Mouse (Mus musculus): ENCODE data around the gene Actl6b. TPM values are rescaled to one million over a fixed set of nuclear protein-coding genes. Genes with fewer than 3 reads are reported as not detected.
A peak's percentile ranks its signal among the peaks of the same experiment; 100 is the strongest.

The Actl6b gene
- total RNA-seq (2021), result 100 to 1,000 TPM; 109 to 115 TPM

- DNase-seq (ENCODE audit: low spot score in 2 of 2), result peak; percentile 89 to 91
- intact Hi-C loops (cut with DNase I), result loop anchor here (2.0 kb wide), 1 partner anchor 21 kb away; the partner anchor contains the start of genes Epo and Gnb2
Measured at GRCm38 (mm10) chr5:137553411-137553837, at the start of gene Actl6b. Actl6b (plus strand) TSS chr5:137553517.

- intact Hi-C loops (cut with DNase I), result loop anchor here (5.0 kb wide), 1 partner anchor 172 kb away; the partner anchor contains the start of gene Slc12a9
- no peak for DNase-seq (ENCODE audit: low spot score in 2 of 2)
Measured at GRCm38 (mm10) chr5:137504041-137504440, 49.3 kb upstream of the Actl6b start.

- intact Hi-C loops (cut with DNase I), result loop anchor here (2.0 kb wide), 1 partner anchor 21 kb away; no protein-coding TSS in a partner anchor
Measured at GRCm38 (mm10) chr5:137510014-137510501, 43.3 kb upstream of the Actl6b start.

GRCm38 (mm10) chr5:137510573-137511390 lies 42.5 kb upstream of the Actl6b start:
- intact Hi-C loops (cut with DNase I), result loop anchor here (2.0 kb wide), 1 partner anchor 20 kb away; no protein-coding TSS in a partner anchor

More at GRCm38 (mm10) chr5:137510014-137510501, 43.3 kb upstream of the Actl6b start:
- peak; percentile 86 to 87 for DNase-seq (ENCODE audit: low spot score in 2 of 2)

DNA sequence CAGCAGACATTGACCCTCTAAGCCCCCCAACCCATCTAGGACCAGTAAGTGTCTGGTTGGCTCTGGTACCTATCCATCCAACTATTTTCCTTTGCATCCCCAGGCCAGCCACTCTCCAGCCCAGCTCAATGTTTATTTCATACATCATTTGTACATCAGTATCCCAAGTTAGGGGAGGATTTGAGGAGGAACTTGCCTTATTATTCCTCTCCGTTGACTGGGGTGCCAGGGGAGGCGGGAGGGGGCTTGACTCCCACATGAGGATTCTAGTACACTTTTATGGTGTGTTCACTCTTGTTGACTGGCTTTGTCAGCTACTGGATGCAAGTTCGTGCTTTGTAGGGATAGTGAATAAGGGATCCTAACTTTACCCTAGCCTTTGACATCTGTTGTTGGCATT lies 41.6 kb upstream of the Actl6b start:
- DNase-seq (ENCODE audit: low spot score in 2 of 2), result no peak
- intact Hi-C loops (cut with DNase I), result loop anchor here (2.0 kb wide), 1 partner anchor 19 kb away; no protein-coding TSS in a partner anchor

More at GRCm38 (mm10) chr5:137510573-137511390, 42.5 kb upstream of the Actl6b start:
- DNase-seq (ENCODE audit: low spot score in 2 of 2), result no peak

GRCm38 (mm10) chr5:137512847-137513794 lies 40.2 kb upstream of the Actl6b start:
- no peak for DNase-seq (ENCODE audit: low spot score in 2 of 2)
- intact Hi-C loops (cut with DNase I), result no loop called here

DNA sequence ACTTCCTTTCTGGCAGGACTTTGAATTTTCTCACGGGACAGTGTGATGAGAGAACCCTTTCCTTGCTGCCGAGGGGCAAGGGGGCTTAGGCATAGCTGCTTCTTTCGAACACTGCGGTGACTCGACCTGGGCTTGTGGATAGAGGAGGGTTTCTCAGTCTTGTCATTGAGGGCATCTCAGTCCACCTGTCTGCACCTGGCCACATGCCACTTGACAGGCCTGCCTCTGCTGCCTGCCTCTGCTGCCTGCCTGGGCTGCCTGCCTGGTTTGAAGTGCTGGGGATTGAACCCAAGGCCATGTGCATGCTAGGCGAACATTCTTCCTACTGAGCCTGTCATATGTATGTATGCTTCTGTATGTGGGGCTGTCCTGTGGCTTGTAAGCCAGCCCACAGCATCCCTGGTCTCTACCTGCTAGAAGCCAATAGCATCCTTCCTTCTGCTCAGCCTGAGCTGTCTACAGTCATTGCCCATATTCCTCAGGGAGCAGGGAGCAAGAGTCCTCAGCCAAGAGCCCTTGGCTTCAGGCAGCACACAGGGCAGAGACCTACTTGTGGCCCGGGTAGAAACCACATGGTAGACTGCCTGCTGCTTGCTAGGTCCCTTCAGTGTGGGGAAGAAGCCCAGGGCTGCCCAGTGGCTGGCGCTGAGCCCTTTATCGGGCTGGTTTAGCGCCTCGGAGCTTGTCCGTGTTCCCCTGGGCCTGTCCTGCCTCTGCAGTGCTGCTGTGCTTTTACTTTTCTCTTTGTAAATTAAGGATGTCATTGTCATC lies 39.2 kb upstream of the Actl6b start:
- DNase-seq (ENCODE audit: low spot score in 2 of 2), result no peak
- intact Hi-C loops (cut with DNase I), result no loop called here

- intact Hi-C loops (cut with DNase I), result no loop called here
- no peak for DNase-seq (ENCODE audit: low spot score in 2 of 2)
Measured at GRCm38 (mm10) chr5:137514811-137515210, 38.5 kb upstream of the Actl6b start.

- no peak for DNase-seq (ENCODE audit: low spot score in 2 of 2)
- intact Hi-C loops (cut with DNase I), result no loop called here
Measured at GRCm38 (mm10) chr5:137518436-137518835, 34.9 kb upstream of the Actl6b start, which contains the start of gene Gigyf1. Gigyf1 (plus strand) TSS chr5:137518548.

DNA sequence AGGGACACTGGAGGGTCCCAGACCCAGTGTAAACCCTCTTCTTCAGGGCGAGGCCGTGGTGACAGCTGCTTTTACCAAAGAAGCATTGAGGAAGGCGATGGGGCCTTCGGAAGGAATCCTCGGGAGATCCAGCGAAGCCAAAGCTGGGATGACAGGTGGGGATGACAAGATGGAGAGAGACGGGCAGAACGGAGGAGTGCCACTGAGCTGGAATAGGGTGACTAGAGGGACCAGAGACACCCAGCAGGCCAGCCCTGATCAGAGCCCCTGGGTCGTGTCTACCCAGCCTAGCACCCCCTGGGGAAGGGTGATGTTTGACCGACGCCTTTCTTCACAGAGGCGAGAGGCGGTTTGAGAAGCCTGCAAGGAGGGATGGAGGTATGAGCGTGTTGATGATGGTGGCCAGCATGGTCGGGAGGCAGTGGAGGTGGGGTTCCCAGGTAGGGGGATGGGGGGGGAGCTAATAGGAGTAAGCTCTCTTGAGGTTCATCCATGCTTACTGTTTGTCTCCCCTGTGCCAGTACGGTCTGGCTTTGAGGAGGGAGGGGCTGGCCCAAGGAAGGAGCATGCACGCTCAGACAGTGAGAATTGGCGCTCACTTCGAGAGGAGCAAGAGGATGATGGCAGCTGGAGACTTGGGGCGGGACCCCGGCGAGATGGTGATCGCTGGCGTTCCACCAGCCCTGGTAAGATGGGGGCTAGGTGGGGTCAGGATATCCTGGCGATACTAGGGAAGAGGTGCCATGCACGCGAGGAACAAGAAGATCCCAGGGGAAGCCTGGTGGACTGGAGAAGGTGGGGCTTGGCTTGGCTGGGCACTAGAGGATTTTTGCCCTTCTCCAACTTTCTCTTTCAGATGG lies 33.4 kb upstream of the Actl6b start:
- intact Hi-C loops (cut with DNase I), result no loop called here
- no peak for DNase-seq (ENCODE audit: low spot score in 2 of 2)

- no peak for DNase-seq (ENCODE audit: low spot score in 2 of 2)
- intact Hi-C loops (cut with DNase I), result no loop called here
Measured at GRCm38 (mm10) chr5:137521861-137522260, 31.5 kb upstream of the Actl6b start.

DNA sequence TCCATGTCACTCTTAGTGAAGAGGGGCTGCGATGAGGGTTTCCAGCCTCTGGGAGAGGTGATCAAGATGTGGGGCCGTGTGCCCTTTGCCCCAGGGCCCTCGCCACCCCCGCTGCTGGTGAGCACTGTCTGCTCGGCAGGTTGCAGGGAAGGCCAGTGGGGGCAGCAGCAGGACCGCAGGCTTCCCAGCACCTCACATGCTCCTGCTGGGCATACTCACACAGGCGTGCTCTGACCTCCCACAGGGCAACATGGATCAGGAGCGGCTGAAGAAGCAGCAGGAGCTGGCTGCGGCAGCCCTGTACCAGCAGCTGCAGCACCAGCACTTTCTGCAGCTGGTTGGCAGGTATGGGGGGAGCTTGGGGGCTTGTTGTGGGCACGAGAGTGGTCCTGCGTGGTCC lies 30.6 kb upstream of the Actl6b start:
- DNase-seq (ENCODE audit: low spot score in 2 of 2), result no peak
- intact Hi-C loops (cut with DNase I), result no loop called here

GRCm38 (mm10) chr5:137523396-137524250 lies 29.7 kb upstream of the Actl6b start:
- intact Hi-C loops (cut with DNase I), result no loop called here
- DNase-seq (ENCODE audit: low spot score in 2 of 2), result no peak

DNA sequence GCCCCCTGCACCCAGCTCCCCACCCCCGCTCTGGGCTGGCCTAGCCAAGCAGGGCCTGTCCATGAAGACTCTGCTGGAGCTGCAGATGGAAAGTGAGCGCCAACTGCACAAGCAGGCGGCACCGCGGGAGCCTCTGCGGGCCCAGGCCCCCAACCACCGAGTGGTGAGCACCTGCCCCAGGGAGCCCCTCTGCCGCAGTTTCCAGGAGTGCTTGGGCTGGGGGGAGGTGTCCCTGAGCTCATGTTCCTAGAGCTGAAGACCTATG lies 29.1 kb upstream of the Actl6b start:
- intact Hi-C loops (cut with DNase I), result no loop called here

GRCm38 (mm10) chr5:137524671-137525070 lies 28.6 kb upstream of the Actl6b start:
- intact Hi-C loops (cut with DNase I), result no loop called here
- no peak for DNase-seq (ENCODE audit: low spot score in 2 of 2)

More for the DNA sequence above, 29.1 kb upstream of the Actl6b start:
- DNase-seq (ENCODE audit: low spot score in 2 of 2), result no peak

DNA sequence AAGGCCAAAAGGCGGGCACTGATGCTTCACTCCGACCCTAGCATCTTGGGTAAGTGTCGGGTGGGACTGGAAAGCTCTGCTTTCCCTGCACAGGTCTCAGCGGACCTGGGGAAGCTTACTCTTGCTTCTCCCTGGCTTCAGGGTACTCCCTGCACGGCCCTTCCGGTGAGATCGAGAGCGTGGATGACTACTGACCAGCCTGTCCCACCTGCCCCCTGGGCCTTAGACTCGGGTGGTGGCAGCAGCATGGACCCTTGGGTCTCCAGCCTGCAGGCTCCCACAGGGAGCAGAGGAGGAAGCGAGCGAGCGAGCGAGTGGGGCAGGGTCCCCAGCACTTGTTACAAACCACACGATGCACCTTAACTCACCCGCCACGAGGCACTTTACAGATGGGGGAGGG lies 27.8 kb upstream of the Actl6b start:
- DNase-seq (ENCODE audit: low spot score in 2 of 2), result no peak
- intact Hi-C loops (cut with DNase I), result no loop called here

DNA sequence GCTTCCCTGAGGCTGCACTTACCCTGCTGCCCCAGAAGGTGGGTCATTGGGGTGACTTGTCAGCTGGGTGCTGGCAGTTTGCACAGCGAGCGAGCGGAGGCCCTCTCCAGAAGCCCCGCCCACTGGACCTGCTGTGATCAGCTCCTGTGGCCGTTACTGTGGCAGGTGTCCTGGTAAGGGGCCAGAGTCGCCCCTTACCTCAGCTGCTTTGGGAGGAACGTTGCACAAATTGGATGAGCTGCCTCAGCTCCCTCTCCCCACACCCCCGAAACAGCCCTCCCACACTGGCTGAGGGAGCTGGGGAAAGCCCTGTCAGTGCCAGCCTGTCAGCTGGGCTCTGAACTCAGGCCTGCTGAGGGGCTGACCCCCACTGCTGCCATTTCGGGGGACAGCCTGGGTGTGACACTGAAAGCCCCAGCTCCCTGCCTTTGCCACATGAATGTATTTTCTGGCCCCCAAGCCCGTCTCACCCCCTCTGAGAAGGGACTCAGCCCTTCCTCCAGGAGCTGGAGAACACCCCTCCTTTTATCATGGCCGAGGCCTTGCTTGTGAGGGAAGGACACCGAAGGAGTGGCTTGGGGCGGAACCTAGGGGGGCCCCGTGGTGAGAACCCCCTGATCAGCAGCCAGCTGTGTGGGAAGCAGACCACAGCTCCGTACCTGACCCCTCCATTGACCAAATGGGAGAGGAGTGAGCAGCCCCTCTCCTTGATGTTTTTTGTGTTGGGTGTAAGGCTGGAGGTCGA lies 27.0 kb upstream of the Actl6b start:
- intact Hi-C loops (cut with DNase I), result no loop called here

More for the DNA sequence above, 27.0 kb upstream of the Actl6b start:
- peak in 1 of 2 experiments; percentile 53 for DNase-seq (ENCODE audit: low spot score in 2 of 2)

Data from left cerebral cortex, postnatal 36 days (tissue).